Mouse (Mus musculus): Measurements from ENCODE around the gene Hfe2. TPM values are rescaled to one million over a fixed set of nuclear protein-coding genes. Genes with fewer than 3 reads are reported as not detected.

Gene Hfe2
- polyA plus RNA-seq, 1 experiment from 2014 or later: 1.8 TPM

GRCm38 (mm10) chr3:96528506-96528905 is 3.5 kb downstream of the Hfe2 start:
- Histone ChIP-seq H3K4me3 (ENCODE audit: low read depth, low read length) (no peak overlapping the region), H3K9ac (ENCODE audit: low read length) (no peak overlapping the region), H3K4me1 (ENCODE audit: control insufficient read depth, insufficient read depth, low read length) (peaks cover 3% of the 10 kb centered on the region; the same call in 1 of the 2 replicates), H3K36me3 (ENCODE audit: control insufficient read depth, insufficient read depth, low read length) (no peaks in the 10 kb centered on the region), H3K9me3 (ENCODE audit: control insufficient read depth, low read length) (no peaks in the 10 kb centered on the region), H3K27ac (replicated peaks; ENCODE audit: low read depth, low read length) (no peak overlapping the region), H3K27me3 (ENCODE audit: control insufficient read depth, insufficient read depth, low read length) (peaks cover 18% of the 10 kb centered on the region), H3K4me2 (ENCODE audit: low read depth, severe bottlenecking) (no peak overlapping the region)
- 52% methylated on average over 9 of the region's 9 CpGs for WGBS
- no peak for ATAC-seq (ENCODE audit: insufficient number of reproducible peaks, low FRiP score, low TSS enrichment, low read depth)
- DNase-seq (ENCODE audit: low spot score): no peak

DNA sequence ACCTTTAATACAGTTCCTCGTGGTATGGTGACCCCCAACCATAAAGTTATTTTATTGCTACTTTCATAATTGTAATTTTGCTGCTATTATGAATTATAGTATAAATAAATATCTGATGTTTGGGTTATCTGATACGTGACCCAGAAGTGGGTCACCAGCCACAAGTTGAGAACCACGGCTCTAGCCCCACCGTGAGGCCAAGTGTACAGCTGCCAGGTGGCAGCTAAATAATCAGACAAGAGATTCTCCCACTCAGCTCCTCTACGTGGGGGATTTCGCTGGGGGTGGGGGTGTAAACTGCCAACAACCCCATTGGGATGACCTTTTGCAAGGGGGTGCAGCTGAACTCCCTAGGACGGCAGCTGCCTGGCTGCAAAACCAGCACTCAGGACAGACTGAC is 7.1 kb downstream of the Hfe2 start:
- H3K36me3 ChIP-seq (ENCODE audit: control insufficient read depth, insufficient read depth, low read length): no peaks in the 10 kb centered on the region
- no peak overlapping the region for H3K4me3 ChIP-seq (ENCODE audit: low read depth, low read length)
- no peak overlapping the region for H3K27ac ChIP-seq (replicated peaks; ENCODE audit: low read depth, low read length)
- 67% methylated on average over 7 of the region's 7 CpGs for WGBS
- no peaks in the 10 kb centered on the region for H3K9me3 ChIP-seq (ENCODE audit: control insufficient read depth, low read length)
- no peak overlapping the region for H3K4me2 ChIP-seq (ENCODE audit: low read depth, severe bottlenecking)
- H3K4me1 ChIP-seq (ENCODE audit: control insufficient read depth, insufficient read depth, low read length): peaks cover under 1% of the 10 kb centered on the region; the same call in 1 of the 2 replicates
- no peak for ATAC-seq (ENCODE audit: insufficient number of reproducible peaks, low FRiP score, low TSS enrichment, low read depth)
- peaks cover 13% of the 10 kb centered on the region for H3K27me3 ChIP-seq (ENCODE audit: control insufficient read depth, insufficient read depth, low read length)
- no peak for DNase-seq (ENCODE audit: low spot score)
- H3K9ac ChIP-seq (ENCODE audit: low read length): no peak overlapping the region

DNA sequence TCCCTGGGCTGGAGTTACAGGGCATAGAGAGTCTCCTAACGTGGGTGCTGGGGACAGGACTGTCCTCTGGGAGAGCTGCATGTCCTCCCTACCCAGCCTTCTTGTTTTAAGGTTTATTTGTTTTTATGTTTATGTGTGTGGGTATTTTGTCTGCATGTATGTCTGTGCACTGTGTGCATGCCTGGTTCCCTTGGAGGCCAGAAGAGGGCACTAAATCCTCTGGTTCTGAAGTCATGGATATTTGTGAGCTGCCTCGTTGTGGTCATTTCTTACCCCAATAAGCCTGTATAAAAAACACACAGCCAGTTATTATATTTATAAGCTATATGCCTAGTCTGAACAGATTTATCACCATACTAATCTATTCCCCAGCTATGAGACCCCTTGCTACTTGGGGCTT is 9.3 kb downstream of the Hfe2 start:
- H3K9me3 ChIP-seq (ENCODE audit: control insufficient read depth, low read length): no peaks in the 10 kb centered on the region
- ATAC-seq (ENCODE audit: insufficient number of reproducible peaks, low FRiP score, low TSS enrichment, low read depth): no peak
- no peak overlapping the region for H3K4me3 ChIP-seq (ENCODE audit: low read depth, low read length)
- H3K4me2 ChIP-seq (ENCODE audit: low read depth, severe bottlenecking): no peak overlapping the region
- no peaks in the 10 kb centered on the region for H3K36me3 ChIP-seq (ENCODE audit: control insufficient read depth, insufficient read depth, low read length)
- H3K27ac ChIP-seq (replicated peaks; ENCODE audit: low read depth, low read length): no peak overlapping the region
- H3K4me1 ChIP-seq (ENCODE audit: control insufficient read depth, insufficient read depth, low read length): 0 out of 2 replicates have a peak, but pooled peaks cover 3% of the 10 kb centered on the region
- 55% methylated on average over 2 of the region's 2 CpGs for WGBS
- no peaks in the 10 kb centered on the region for H3K27me3 ChIP-seq (ENCODE audit: control insufficient read depth, insufficient read depth, low read length)
- no peak overlapping the region for H3K9ac ChIP-seq (ENCODE audit: low read length)
- no peak for DNase-seq (ENCODE audit: low spot score)

- H3K36me3 ChIP-seq (ENCODE audit: control insufficient read depth, insufficient read depth, low read length): no peaks in the 10 kb centered on the region
- WGBS: 12% methylated on average over 2 of the region's 2 CpGs
- no peaks in the 10 kb centered on the region for H3K27me3 ChIP-seq (ENCODE audit: control insufficient read depth, insufficient read depth, low read length)
- no peak overlapping the region for H3K4me2 ChIP-seq (ENCODE audit: low read depth, severe bottlenecking)
- H3K4me1 ChIP-seq (ENCODE audit: control insufficient read depth, insufficient read depth, low read length): 0 out of 2 replicates have a peak, but pooled peaks cover 3% of the 10 kb centered on the region
- no peak overlapping the region for H3K4me3 ChIP-seq (ENCODE audit: low read depth, low read length)
- H3K9ac ChIP-seq (ENCODE audit: low read length): no peak overlapping the region
- ATAC-seq (ENCODE audit: insufficient number of reproducible peaks, low FRiP score, low TSS enrichment, low read depth) (no peak), DNase-seq (ENCODE audit: low spot score) (no peak)
- 0 out of 2 replicates have a peak overlapping the region, but pooled peaks have one; percentile 36 for H3K27ac ChIP-seq (replicated peaks; ENCODE audit: low read depth, low read length)
- no peaks in the 10 kb centered on the region for H3K9me3 ChIP-seq (ENCODE audit: control insufficient read depth, low read length)
Measured at GRCm38 (mm10) chr3:96539316-96539715, 14.3 kb downstream of the Hfe2 start.

- no peak overlapping the region for H3K9ac ChIP-seq (ENCODE audit: low read length)
- DNase-seq (ENCODE audit: low spot score) (no peak), ATAC-seq (ENCODE audit: insufficient number of reproducible peaks, low FRiP score, low TSS enrichment, low read depth) (no peak)
- no peaks in the 10 kb centered on the region for H3K9me3 ChIP-seq (ENCODE audit: control insufficient read depth, low read length)
- no peak overlapping the region for H3K4me3 ChIP-seq (ENCODE audit: low read depth, low read length)
- no peaks in the 10 kb centered on the region for H3K27me3 ChIP-seq (ENCODE audit: control insufficient read depth, insufficient read depth, low read length)
- H3K27ac ChIP-seq (replicated peaks; ENCODE audit: low read depth, low read length): no peak overlapping the region
- H3K36me3 ChIP-seq (ENCODE audit: control insufficient read depth, insufficient read depth, low read length): no peaks in the 10 kb centered on the region
- 22% methylated on average over 6 of the region's 6 CpGs for WGBS
- H3K4me2 ChIP-seq (ENCODE audit: low read depth, severe bottlenecking): no peak overlapping the region
- H3K4me1 ChIP-seq (ENCODE audit: control insufficient read depth, insufficient read depth, low read length): 0 out of 2 replicates have a peak, but pooled peaks cover 3% of the 10 kb centered on the region
Measured at GRCm38 (mm10) chr3:96540740-96541139, 15.8 kb downstream of the Hfe2 start.

- no peak overlapping the region for H3K9ac ChIP-seq (ENCODE audit: low read length)
- H3K36me3 ChIP-seq (ENCODE audit: control insufficient read depth, insufficient read depth, low read length): no peaks in the 10 kb centered on the region
- DNase-seq (ENCODE audit: low spot score) (peak; percentile 62), ATAC-seq (ENCODE audit: insufficient number of reproducible peaks, low FRiP score, low TSS enrichment, low read depth) (no peak)
- 0 out of 2 replicates have a peak, but pooled peaks cover 3% of the 10 kb centered on the region for H3K4me1 ChIP-seq (ENCODE audit: control insufficient read depth, insufficient read depth, low read length)
- H3K9me3 ChIP-seq (ENCODE audit: control insufficient read depth, low read length): no peaks in the 10 kb centered on the region
- H3K27ac ChIP-seq (replicated peaks; ENCODE audit: low read depth, low read length): no peak overlapping the region
- H3K4me2 ChIP-seq (ENCODE audit: low read depth, severe bottlenecking): no peak overlapping the region
- H3K27me3 ChIP-seq (ENCODE audit: control insufficient read depth, insufficient read depth, low read length): no peaks in the 10 kb centered on the region
- no peak overlapping the region for H3K4me3 ChIP-seq (ENCODE audit: low read depth, low read length)
- WGBS: 21% methylated on average over 14 of the region's 14 CpGs
Measured at GRCm38 (mm10) chr3:96541328-96542078, 16.5 kb downstream of the Hfe2 start.

DNA sequence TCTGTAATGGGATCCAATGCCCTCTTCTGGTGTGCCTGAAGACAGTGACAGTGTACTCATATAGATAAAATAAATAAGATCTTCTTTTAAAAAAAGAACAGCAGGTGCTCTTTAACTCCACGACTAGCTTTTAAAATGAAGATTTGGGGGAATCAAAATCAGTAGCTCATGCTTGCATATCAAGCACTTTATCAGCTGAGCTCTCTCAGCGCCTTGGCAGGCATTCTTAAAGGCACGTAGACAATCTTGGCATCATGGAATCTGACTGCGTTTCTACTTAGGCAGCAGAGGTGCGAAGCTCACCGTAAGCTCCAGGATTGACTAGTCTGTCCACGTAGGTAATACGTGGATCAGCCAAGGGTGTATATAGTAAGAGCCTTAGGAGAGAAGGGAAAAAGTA is 17.6 kb downstream of the Hfe2 start:
- Histone ChIP-seq H3K4me1 (ENCODE audit: control insufficient read depth, insufficient read depth, low read length) (0 out of 2 replicates have a peak, but pooled peaks cover 3% of the 10 kb centered on the region), H3K4me3 (ENCODE audit: low read depth, low read length) (no peak overlapping the region), H3K9me3 (ENCODE audit: control insufficient read depth, low read length) (no peaks in the 10 kb centered on the region), H3K4me2 (ENCODE audit: low read depth, severe bottlenecking) (no peak overlapping the region), H3K9ac (ENCODE audit: low read length) (no peak overlapping the region), H3K27ac (replicated peaks; ENCODE audit: low read depth, low read length) (no peak overlapping the region), H3K27me3 (ENCODE audit: control insufficient read depth, insufficient read depth, low read length) (no peaks in the 10 kb centered on the region), H3K36me3 (ENCODE audit: control insufficient read depth, insufficient read depth, low read length) (no peaks in the 10 kb centered on the region)
- DNase-seq (ENCODE audit: low spot score): no peak
- WGBS: 76% methylated on average over 8 of the region's 8 CpGs
- ATAC-seq (ENCODE audit: insufficient number of reproducible peaks, low FRiP score, low TSS enrichment, low read depth): no peak

GRCm38 (mm10) chr3:96543345-96543744 is 18.4 kb downstream of the Hfe2 start:
- 0 out of 2 replicates have a peak, but pooled peaks cover 3% of the 10 kb centered on the region for H3K4me1 ChIP-seq (ENCODE audit: control insufficient read depth, insufficient read depth, low read length)

More at GRCm38 (mm10) chr3:96543345-96543744, 18.4 kb downstream of the Hfe2 start:
- 84% methylated on average over 11 of the region's 11 CpGs for WGBS
- Histone ChIP-seq H3K4me2 (ENCODE audit: low read depth, severe bottlenecking) (no peak overlapping the region), H3K9me3 (ENCODE audit: control insufficient read depth, low read length) (no peaks in the 10 kb centered on the region), H3K9ac (ENCODE audit: low read length) (no peak overlapping the region), H3K27me3 (ENCODE audit: control insufficient read depth, insufficient read depth, low read length) (no peaks in the 10 kb centered on the region), H3K36me3 (ENCODE audit: control insufficient read depth, insufficient read depth, low read length) (no peaks in the 10 kb centered on the region), H3K27ac (replicated peaks; ENCODE audit: low read depth, low read length) (no peak overlapping the region), H3K4me3 (ENCODE audit: low read depth, low read length) (no peak overlapping the region)
- ATAC-seq (ENCODE audit: insufficient number of reproducible peaks, low FRiP score, low TSS enrichment, low read depth) (no peak), DNase-seq (ENCODE audit: low spot score) (no peak)
